Mouse (Mus musculus) gastrocnemius, postnatal 14 days (tissue): ENCODE results near the gene Gm21773. TPM values are rescaled to one million over a fixed set of nuclear protein-coding genes. Genes with fewer than 3 reads are reported as not detected.
"Not testable (repeated sequence)": the region's sequence is repeated elsewhere in the genome, so short reads cannot be mapped to it uniquely, and the experiment has no call there.

Experiments used
- DNase-seq: peaks from one replicate; pipeline ENCODE4 v3.0.0; 2021; ENCODE audit warnings: mixed read lengths
- intact Hi-C: fragments of 180-260 bp; cut with DNase I; formaldehyde crosslinking; loops from one replicate; pipeline ENCODE4 v1.15.1; 2025; ENCODE audit warnings: low total_unique reads
- long read RNA-seq, 2 experiments: library from polyadenylated mRNA; stranded (forward); transcript quantifications; one replicate each; pipeline ENCODE4 v2.0.0; 2021
- total RNA-seq, 2 experiments: library from RNA; stranded (reverse); gene quantifications; 2 replicates each; pipeline ENCODE4 v1.2.3; 2021

Gm21773 gene
- not detected for total RNA-seq
- long read RNA-seq, experiment 1, result 0 reads
- long read RNA-seq, experiment 2, result 0 reads

- intact Hi-C loops, DNase-seq: not testable (repeated sequence)
Observed at GRCm38 (mm10) chrY:25309260-25309659, at the start of gene Gm21773. Gene Gm21773 (minus strand): TSS chrY:25309360.
